Mouse (Mus musculus) liver, adult 2 months (tissue): ENCODE data around the gene Eef2.
"Not testable (repeated sequence)": the region's sequence is repeated elsewhere in the genome, so short reads cannot be mapped to it uniquely, and the experiment has no call there.

Experiments
- CTCF ChIP-seq: fragments of 200-500 bp; IDR thresholded peaks from 2 replicates; pipeline ENCODE4 v1.5.1; 2011; ENCODE audit warnings: low read depth, low read length, control low read depth
- POLR2A ChIP-seq: fragments of 200-500 bp; IDR thresholded peaks from 2 replicates; pipeline ENCODE4 v1.6.1; 2011; ENCODE audit warnings: low read length, control low read depth; ENCODE audit not compliant: insufficient read depth; ENCODE audit errors: extremely low read depth

- not testable (repeated sequence) for TF ChIP-seq CTCF, POLR2A
Observed at GRCm38 (mm10) chr10:81181860-81182259, 5.4 kb downstream of the Eef2 start.
